Mouse (Mus musculus) cerebellum, adult 8-10 months (tissue): ENCODE measurements at regions not wholly inside any gene's neighbourhood (a gene's known extent, or its start where the extent isn't known, plus 50 kb on each side); places are given as distances from the start of the nearest gene placed in this dataset.

ENCODE experiments used
- DNase-seq: peaks from one replicate; pipeline ENCODE4 v3.0.0; 2022

DNA sequence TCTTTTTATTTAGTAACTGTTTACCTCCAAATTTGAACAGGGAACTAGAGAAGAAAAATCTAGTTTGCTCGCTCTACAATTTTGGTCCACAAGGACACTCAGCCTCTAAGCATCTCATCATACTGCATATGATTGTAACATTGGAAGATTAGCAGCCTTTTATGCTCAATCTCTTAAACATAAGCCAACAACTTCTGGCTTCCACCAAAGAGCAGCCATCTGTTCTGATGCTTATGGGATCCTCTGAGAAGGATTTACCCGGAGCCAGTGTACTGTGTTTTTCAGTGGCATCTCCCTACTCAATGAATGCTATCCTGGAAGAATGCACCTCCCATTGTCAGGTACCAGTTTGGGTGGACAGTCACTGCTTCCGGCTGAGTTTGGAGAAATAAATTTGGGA is 267.0 kb upstream of the Tmem132c start:
- no peak for DNase-seq

DNA sequence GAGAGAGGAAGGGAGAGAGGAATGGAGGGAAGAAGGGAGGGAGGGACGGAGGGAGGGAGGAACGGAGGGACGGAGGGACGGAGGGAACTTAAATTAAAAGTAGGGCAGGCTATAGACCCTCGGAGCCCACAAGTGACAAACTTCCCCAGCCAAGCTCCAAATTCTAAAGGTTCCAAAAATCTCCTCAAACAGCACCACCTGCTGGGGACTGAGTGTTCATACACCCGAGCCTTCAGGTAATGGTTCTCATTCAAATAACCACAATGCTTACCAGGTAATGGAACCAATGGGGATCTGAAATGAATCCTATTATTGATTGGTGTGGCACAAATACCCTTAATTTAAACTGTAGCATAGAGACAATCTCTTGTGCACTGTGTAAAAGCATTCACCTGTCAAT is 246.0 kb upstream of the Tmem132c start:
- DNase-seq, result no peak

DNA sequence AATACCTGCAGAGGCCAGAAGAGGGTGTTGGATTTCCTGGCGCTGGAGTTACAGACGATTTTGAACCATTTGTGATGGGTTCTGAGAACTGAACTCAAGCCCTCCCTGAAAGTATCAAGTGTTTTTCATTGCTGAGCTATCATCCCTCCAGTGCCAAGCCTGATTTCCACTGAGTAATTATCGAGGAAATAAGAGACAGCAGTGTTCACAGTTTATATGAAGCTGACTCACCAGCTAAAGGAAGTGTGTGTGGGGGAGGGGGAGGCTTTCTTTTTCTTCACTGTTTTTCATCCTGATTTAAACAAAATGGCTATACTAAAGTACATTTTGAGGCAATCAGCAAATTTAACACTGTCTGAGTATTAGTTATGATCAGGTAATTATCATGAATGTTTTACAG is 227.4 kb upstream of the Tmem132c start:
- DNase-seq, result no peak

DNA sequence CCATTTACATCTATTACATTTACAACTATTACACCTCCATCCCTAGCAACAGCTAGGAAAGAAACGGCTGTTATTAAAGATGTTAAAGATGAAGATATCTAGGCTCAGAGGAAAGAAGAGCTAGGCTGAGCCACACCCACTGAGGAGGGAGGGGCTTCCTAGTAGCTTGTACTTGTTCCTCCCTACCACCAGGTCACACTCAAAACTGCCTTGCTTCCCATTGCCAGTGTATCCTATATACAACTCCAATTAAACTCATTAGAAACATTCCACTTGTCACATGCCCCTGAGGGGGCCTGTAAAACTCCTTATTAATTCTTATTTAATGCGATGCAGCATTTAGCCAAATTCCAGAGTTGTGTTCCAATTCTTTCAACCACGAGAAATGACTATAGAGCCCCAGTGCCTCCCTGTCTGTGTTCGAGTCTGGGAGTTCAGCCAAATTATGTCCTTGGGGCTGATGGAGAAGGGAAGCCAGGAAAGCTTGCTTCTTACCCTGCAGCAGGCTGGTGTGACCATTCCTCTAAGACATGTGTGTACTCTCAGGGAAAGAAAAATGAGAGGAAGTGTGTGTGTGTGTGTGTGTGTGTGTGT is 225.0 kb upstream of the Tmem132c start:
- no peak for DNase-seq

DNA sequence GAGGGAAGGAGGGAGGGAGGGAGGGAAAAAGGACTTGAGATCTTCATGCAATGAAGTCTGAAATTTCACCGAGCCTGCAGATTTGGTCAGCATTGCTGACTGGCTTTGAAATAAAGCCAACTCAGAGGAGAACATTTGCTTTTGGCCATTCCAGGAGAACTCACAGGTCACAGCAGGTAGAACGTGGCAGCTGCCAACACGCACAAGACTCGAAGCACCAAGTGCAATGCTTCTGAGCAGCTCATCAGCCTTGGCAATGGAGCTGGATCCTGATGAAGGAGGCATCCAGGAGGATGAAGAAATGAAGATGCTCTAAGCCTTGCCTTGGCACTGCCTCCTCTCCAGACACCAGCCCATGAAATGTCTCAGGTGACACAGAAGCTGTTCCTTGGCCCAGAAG is 223.6 kb upstream of the Tmem132c start:
- no peak for DNase-seq

DNA sequence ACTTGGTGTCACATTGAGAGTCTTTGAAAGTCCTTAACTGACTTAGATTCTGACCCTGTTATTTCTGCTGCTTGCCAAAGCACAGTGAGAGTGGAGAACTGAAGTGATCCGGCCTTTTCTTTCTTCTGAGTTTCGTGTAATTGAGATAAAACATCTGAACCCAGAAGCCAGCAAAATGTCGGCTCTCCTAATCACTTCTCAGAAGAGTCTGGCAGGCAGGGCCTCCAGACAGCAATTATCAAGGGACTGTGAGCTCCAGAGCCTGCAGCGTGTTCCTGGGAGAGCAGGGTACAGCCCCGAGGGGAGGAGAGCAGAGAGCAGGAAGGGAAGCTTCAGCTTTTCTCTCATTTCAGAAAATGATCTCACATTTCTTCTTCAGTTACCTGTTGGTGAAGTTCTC is 205.1 kb upstream of the Tmem132c start:
- DNase-seq, result no peak

DNA sequence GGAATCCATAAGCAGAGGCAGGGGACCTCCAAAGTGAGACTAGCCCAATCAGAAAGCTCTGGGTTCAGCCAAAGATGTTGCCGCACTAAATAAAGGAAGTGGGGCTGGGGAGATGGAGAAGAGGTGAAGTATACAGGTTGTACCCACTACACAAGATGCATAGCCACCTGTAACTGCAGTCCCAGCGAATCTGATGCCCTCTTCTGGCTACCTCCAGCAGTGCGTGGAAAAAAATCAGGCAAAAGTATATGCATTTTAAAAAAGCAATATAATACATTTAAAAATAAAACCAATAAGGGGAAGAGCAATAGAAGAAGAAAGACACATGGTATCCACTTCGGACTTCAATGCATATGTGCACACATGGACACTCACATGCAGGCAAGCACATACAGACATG is 183.8 kb upstream of the Tmem132c start:
- DNase-seq, result no peak

DNA sequence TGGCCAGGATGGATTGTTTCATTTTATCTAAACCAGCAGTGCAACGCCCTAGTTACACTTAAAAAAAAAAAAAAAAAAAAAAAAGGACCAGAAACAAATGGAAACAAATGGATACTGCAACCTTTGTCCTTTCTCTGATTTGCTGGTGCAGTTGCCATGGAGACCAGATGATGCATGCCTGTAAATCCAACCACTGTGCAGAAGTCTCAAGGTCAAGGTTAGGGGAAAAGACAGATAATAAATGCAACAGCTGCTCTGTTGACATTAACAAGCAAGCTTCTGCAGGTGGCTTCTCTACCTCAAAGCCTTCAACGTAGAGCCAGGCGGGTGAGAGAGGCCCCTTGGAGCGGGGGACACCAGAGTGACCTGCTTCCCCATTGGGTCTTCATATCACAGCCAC is 167.3 kb upstream of the Tmem132c start:
- DNase-seq, result no peak
